Mouse (Mus musculus) embryonic facial prominence, embryonic 15.5 days (tissue): ENCODE data around the gene Fahd1. TPM values are rescaled to one million over a fixed set of nuclear protein-coding genes. Genes with fewer than 3 reads are reported as not detected.
A peak's percentile ranks its signal among the peaks of the same experiment; 100 is the strongest.

Experiments used
- ATAC-seq: fragments of 200-750 bp; cut with Nextera tagmentation; 2 replicates; pipeline ENCODE4 v1.8.0; 2017; ENCODE audit warnings: low read depth, moderate TSS enrichment; ENCODE audit not compliant: insufficient number of reproducible peaks, low FRiP score, low TSS enrichment
- H3K27ac ChIP-seq: fragments of 300-500 bp; sonication (generic); replicated peaks from 2 replicates; pipeline ENCODE4 v1.5.1; 2015; ENCODE audit warnings: mild to moderate bottlenecking, inconsistent platforms
- H3K27me3 ChIP-seq: fragments of 300-500 bp; sonication (generic); 2 replicates; pipeline ENCODE4 v1.6.1; 2015; ENCODE audit warnings: inconsistent platforms
- H3K36me3 ChIP-seq: fragments of 300-500 bp; sonication (generic); 2 replicates; pipeline ENCODE4 v1.6.1; 2015; ENCODE audit warnings: mild to moderate bottlenecking, inconsistent platforms
- H3K4me1 ChIP-seq: fragments of 300-500 bp; sonication (generic); 2 replicates; pipeline ENCODE4 v1.6.1; 2015; ENCODE audit warnings: inconsistent platforms
- H3K4me2 ChIP-seq: fragments of 300-500 bp; sonication (generic); replicated peaks from 2 replicates; pipeline ENCODE4 v1.6.1; 2015; ENCODE audit warnings: mild to moderate bottlenecking, inconsistent platforms
- H3K4me3 ChIP-seq: fragments of 300-500 bp; sonication (generic); replicated peaks from 2 replicates; pipeline ENCODE4 v1.5.1; 2015; ENCODE audit warnings: mild to moderate bottlenecking, inconsistent platforms
- H3K9ac ChIP-seq: fragments of 300-500 bp; sonication (generic); 2 replicates; pipeline ENCODE4 v1.6.1; 2015; ENCODE audit warnings: inconsistent platforms
- H3K9me3 ChIP-seq: fragments of 300-500 bp; sonication (generic); replicated peaks from 2 replicates; pipeline ENCODE4 v1.6.1; 2016; ENCODE audit warnings: inconsistent platforms
- WGBS: fragments of 180-500 bp; shearing (Covaris S2); methylation state at CpG from one replicate; pipeline ENCODE4 v1.1.7; 2015; 5-methylcytosine and 5-hydroxymethylcytosine counted together
- polyA plus RNA-seq: library from polyadenylated mRNA; unstranded; fragments of >200 nt; fragmentation: Nextera tagmentation; extraction: Ambion mirVana; gene quantifications from 2 replicates; pipeline ENCODE4 v1.2.1, GENCODE M21; 2015

The Fahd1 gene
- polyA plus RNA-seq, 1 experiment from 2014 or later = 19.1 TPM

DNA sequence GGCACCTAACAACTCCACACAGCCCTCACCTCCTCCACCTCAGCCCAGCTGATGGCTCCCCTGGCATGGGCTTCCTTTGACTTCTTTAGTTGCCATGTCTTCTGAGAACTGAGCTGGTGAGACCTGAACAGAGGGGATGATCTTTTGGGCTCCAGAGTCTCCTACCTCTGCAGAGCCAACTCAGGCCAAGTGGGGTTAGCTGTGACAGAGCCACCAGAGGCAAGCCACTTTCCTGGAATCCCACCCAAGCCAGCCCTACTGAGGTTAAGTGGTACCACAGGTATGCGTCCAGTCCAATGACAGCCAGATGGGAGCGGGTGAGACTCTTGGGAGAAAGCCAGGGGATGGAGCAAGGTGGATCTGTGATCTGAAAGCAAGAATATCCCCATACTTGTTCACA, 43.1 kb upstream of the Fahd1 start:
- no peaks in the 10 kb centered on the region for H3K27me3 ChIP-seq
- H3K9me3 ChIP-seq = no peaks in the 10 kb centered on the region
- H3K4me3 ChIP-seq = peak overlapping the region; percentile 84
- peaks cover 60% of the 10 kb centered on the region for H3K36me3 ChIP-seq
- WGBS = 89% methylated on average over 2 of the region's 2 CpGs
- H3K27ac ChIP-seq = no peak overlapping the region
- H3K4me2 ChIP-seq = 0 out of 2 replicates have a peak overlapping the region, but pooled peaks have one; percentile 95
- no peak overlapping the region for H3K9ac ChIP-seq
- no peak for ATAC-seq
- peaks cover 47% of the 10 kb centered on the region for H3K4me1 ChIP-seq

- no peak overlapping the region for H3K27ac ChIP-seq
- no peaks in the 10 kb centered on the region for H3K9me3 ChIP-seq
- no peaks in the 10 kb centered on the region for H3K27me3 ChIP-seq
- no peak for ATAC-seq
- peaks cover 57% of the 10 kb centered on the region for H3K36me3 ChIP-seq
- WGBS = 92% methylated on average over 12 of the region's 12 CpGs
- H3K4me2 ChIP-seq = no peak overlapping the region
- H3K9ac ChIP-seq = no peak overlapping the region
- no peak overlapping the region for H3K4me3 ChIP-seq
- H3K4me1 ChIP-seq = peaks cover 49% of the 10 kb centered on the region
These were observed 42.6 kb upstream of the Fahd1 start for GRCm38 (mm10) chr17:24892785-24893184.

- Histone ChIP-seq H3K9ac (no peak overlapping the region), H3K27ac (no peak overlapping the region), H3K4me3 (no peak overlapping the region), H3K9me3 (no peaks in the 10 kb centered on the region), H3K4me1 (peaks cover 41% of the 10 kb centered on the region), H3K4me2 (no peak overlapping the region), H3K36me3 (peaks cover 52% of the 10 kb centered on the region), H3K27me3 (no peaks in the 10 kb centered on the region)
- ATAC-seq = no peak
- 81% methylated on average over 13 of the region's 13 CpGs for WGBS
These were observed 41.2 kb upstream of the Fahd1 start for GRCm38 (mm10) chr17:24891321-24891720.

DNA sequence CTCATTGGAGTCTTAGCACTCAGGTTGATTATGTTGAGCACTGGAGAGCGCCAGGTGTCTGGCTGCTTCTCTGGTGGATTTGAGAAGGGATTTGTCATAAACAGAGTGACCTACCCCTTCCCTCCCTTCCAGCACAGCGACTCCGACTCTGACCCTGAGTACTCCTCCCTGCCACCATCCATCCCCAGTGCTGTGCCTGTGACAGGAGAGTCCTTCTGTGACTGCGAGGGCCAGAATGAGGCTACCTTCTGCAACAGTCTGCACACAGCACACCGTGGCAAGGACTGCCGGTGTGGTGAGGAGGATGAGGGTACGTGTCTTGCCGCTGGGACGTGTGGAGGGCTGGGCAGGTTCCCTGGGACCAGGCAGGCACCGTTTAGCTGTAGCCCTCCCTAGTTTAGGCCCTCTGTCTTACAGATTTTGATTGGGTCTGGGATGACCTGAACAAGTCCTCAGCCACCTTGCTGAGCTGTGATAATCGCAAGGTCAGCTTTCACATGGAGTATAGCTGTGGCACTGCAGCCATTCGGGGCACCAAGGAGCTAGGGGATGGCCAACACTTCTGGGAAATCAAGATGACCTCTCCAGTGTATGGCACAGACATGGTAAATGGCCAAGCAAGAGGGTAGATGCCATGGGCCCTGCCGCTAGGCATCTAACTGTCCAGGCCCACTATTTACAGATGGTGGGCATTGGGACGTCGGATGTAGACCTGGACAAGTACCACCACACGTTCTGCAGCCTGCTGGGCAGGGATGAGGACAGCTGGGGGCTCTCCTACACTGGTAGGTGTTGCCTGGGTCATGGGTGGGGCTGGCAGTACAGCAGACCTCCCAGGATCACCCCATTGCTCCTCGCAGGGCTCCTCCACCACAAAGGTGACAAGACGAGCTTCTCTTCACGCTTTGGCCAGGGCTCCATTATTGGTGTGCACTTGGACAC, 40.3 kb upstream of the Fahd1 start:
- no peak overlapping the region for H3K27ac ChIP-seq
- ATAC-seq = no peak
- no peak overlapping the region for H3K4me2 ChIP-seq
- H3K9me3 ChIP-seq = no peaks in the 10 kb centered on the region
- 86% methylated on average over 19 of the region's 19 CpGs for WGBS
- no peaks in the 10 kb centered on the region for H3K27me3 ChIP-seq
- no peak overlapping the region for H3K4me3 ChIP-seq
- H3K4me1 ChIP-seq = peaks cover 39% of the 10 kb centered on the region
- no peak overlapping the region for H3K9ac ChIP-seq
- peaks cover 52% of the 10 kb centered on the region for H3K36me3 ChIP-seq

- Histone ChIP-seq H3K36me3 (peaks cover 61% of the 10 kb centered on the region), H3K9me3 (no peaks in the 10 kb centered on the region), H3K4me3 (0 out of 2 replicates have a peak overlapping the region, but pooled peaks have one; percentile 2), H3K27ac (no peak overlapping the region), H3K4me1 (peaks cover 39% of the 10 kb centered on the region), H3K27me3 (no peaks in the 10 kb centered on the region), H3K4me2 (no peak overlapping the region), H3K9ac (no peak overlapping the region)
- 81% methylated on average over 3 of the region's 3 CpGs for WGBS
- ATAC-seq = no peak
These were observed 38.7 kb upstream of the Fahd1 start for GRCm38 (mm10) chr17:24888862-24889261.

- H3K4me3 ChIP-seq = peak overlapping the region; percentile 97
- H3K27ac ChIP-seq = no peak overlapping the region
- no peaks in the 10 kb centered on the region for H3K27me3 ChIP-seq
- peaks cover 61% of the 10 kb centered on the region for H3K36me3 ChIP-seq
- 57% methylated on average over 18 of the region's 18 CpGs for WGBS
- peak overlapping the region; percentile 85 for H3K9ac ChIP-seq
- peaks cover 32% of the 10 kb centered on the region for H3K4me1 ChIP-seq
- ATAC-seq = no peak
- peak overlapping the region; percentile 84 for H3K4me2 ChIP-seq
- H3K9me3 ChIP-seq = no peaks in the 10 kb centered on the region
These were observed 37.3 kb upstream of the Fahd1 start for GRCm38 (mm10) chr17:24887291-24888080.

GRCm38 (mm10) chr17:24886932-24887271, 36.7 kb upstream of the Fahd1 start:
- Histone ChIP-seq H3K9me3 (no peaks in the 10 kb centered on the region), H3K4me1 (peaks cover 32% of the 10 kb centered on the region), H3K9ac (peak overlapping the region; percentile 85), H3K4me2 (peak overlapping the region; percentile 84), H3K27me3 (no peaks in the 10 kb centered on the region), H3K27ac (peak overlapping the region; percentile 82), H3K4me3 (peak overlapping the region; percentile 97), H3K36me3 (peaks cover 58% of the 10 kb centered on the region)
- peak; percentile 12; the same call in 1 of the 2 replicates for ATAC-seq
- WGBS = 1% methylated on average over 18 of the region's 18 CpGs

DNA sequence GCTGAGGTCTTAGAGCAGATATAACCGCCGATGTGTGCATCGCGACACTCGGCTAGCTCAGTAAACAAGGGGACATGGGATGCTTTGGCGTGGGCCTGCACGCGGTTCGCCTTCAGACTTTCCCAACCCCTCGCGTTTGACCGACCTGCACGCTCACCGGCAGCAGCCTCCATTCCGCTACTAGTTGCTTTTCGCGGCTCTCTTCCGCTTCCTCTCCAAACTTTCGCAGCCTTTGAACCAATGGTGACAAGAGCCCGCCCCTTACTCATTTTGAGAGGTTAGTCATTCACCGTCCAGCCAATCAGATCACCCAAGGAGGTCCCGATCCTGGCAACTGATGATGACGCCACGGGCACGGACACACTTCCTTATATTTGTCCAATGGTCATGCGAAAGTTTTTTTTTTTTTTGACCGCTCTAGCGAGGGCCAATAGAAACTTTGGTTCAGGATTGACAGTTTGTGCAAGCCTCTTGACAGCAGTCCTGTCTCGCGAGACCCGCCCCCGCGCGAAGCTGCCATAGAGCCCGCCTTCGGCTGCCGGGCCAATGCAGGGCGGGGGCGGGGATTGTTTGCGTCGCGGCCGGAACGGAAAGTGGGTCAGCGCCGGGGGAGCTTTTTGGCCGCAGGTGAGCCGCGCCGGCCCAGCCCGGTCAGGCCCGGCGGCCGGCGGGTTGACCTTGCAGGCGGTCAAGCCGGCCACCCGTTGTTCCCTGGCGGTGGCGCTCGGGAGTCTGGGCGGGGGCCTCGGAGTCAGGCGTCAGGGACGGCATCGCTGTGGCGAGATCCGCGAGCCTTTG, 36.2 kb upstream of the Fahd1 start, which contains the start of the genes Nubp2 and Spsb3:
TSS of gene Nubp2 (minus strand) at position 216 of the 798 bp plus-strand sequence.
TSS of gene Spsb3 (plus strand) at position 510 of the 798 bp plus-strand sequence.
- H3K9ac ChIP-seq = peak within 1 kb of the TSS; percentile 85
- H3K36me3 ChIP-seq = peaks cover 54% of the 10 kb centered on the region
- peak within 1 kb of the TSS; percentile 97 for H3K4me3 ChIP-seq
- H3K27ac ChIP-seq = peak within 1 kb of the TSS; percentile 82
- peaks cover 32% of the 10 kb centered on the region for H3K4me1 ChIP-seq
- under 1% methylated on average over 69 of the region's 69 CpGs for WGBS
- peak; percentile 94 for ATAC-seq
- peak within 1 kb of the TSS; percentile 94 for H3K4me2 ChIP-seq
- H3K27me3 ChIP-seq = no peaks in the 10 kb centered on the region
- H3K9me3 ChIP-seq = no peaks in the 10 kb centered on the region

DNA sequence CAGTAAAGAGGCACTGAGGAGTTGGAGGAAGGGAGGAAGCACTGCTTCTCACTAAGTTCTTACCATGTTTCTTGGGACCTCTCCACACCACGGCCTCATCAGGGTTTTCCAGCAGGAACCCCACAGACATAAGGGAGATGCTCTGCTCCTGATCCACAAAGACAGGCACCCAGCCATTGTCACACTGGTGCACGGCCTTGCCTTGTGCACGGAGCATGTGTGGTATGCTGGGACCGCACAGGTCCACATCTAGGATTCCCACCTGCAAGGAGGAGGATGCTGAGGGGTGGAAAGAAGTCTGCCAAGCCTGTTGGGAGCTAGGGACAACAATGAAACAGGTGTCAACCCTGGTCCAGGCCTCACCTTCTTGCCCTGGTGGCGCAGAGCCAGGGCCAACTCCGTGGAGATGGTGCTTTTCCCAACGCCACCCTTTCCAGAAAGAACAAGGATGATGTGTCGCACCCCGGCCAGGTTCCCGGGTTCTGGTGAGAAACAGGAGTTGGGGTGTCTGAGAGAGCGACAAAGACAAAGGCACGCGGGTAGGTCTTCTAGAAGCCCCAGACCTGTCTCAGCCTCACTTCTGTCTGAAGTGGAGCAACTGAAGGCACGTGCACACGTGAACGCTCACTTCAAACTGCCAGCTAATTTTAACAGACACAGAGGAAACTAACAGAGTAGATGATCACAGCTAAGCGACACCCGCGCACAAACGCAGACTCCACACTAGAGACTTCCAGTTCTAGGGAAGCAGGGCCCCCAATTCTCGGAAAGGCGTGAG, 35.4 kb upstream of the Fahd1 start:
- WGBS = 26% methylated on average over 22 of the region's 22 CpGs
- H3K4me3 ChIP-seq = peak overlapping the region; percentile 97
- H3K27ac ChIP-seq = no peak overlapping the region
- H3K9me3 ChIP-seq = no peaks in the 10 kb centered on the region
- H3K27me3 ChIP-seq = no peaks in the 10 kb centered on the region
- peak overlapping the region; percentile 94 for H3K4me2 ChIP-seq
- peaks cover 46% of the 10 kb centered on the region for H3K36me3 ChIP-seq
- no peak for ATAC-seq
- peaks cover 32% of the 10 kb centered on the region for H3K4me1 ChIP-seq
- H3K9ac ChIP-seq = peak overlapping the region; percentile 59

DNA sequence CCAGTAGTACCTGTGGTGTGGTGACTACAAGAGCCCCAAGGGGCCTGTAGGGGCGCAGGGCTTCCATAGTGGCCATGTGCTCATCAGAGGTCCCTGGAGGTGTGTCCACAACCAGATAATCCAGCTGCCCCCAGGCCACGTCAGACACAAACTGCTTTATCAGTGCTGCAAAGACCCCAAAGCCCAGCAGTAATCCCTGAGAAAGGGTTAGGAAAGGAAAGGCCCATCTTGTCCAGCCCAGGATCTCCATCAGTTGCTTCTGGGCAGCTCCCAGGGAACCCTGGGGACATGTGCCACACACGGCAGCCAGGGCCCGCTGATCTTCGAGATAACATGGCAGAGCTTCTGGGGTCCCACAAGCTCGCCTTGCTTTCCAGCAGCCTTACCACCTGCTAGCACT, 34.2 kb upstream of the Fahd1 start:
- Histone ChIP-seq H3K9me3 (no peaks in the 10 kb centered on the region), H3K27ac (no peak overlapping the region), H3K27me3 (no peaks in the 10 kb centered on the region), H3K4me3 (no peak overlapping the region), H3K4me2 (no peak overlapping the region), H3K9ac (no peak overlapping the region), H3K36me3 (peaks cover 37% of the 10 kb centered on the region), H3K4me1 (peaks cover 32% of the 10 kb centered on the region)
- WGBS = 83% methylated on average over 6 of the region's 6 CpGs
- no peak for ATAC-seq
